Mouse (Mus musculus) adrenal gland, postnatal 36 days (tissue): Measurements from ENCODE around the gene Bcat1. TPM values are rescaled to one million over a fixed set of nuclear protein-coding genes. Genes with fewer than 3 reads are reported as not detected.
A peak's percentile ranks its signal among the peaks of the same experiment; 100 is the strongest.

ENCODE experiments used
- DNase-seq, 2 experiments: peaks; one replicate each; pipeline ENCODE4 v3.0.0; 2021; ENCODE audit warnings: mixed read lengths in 1 of 2
- long read RNA-seq, 2 experiments: library from polyadenylated mRNA; stranded (forward); transcript quantifications; one replicate each; pipeline ENCODE4 v2.0.0; 2021; ENCODE audit warnings: borderline sequencing depth in 2 of 2
- total RNA-seq, 2 experiments: library from RNA; stranded (reverse); gene quantifications; 2 replicates each; pipeline ENCODE4 v1.2.3; 2021

Gene Bcat1
- 10 to 100 TPM; 14.2 to 23.4 TPM for total RNA-seq
- long read RNA-seq, experiment 1, full-length matches to known transcripts, result 6 of 22 reads
- long read RNA-seq, experiment 1, partial matches to known transcripts, result 11 of 22 reads
- long read RNA-seq, experiment 1, other reads (novel, unspliced or antisense), result 5 of 22 reads
- long read RNA-seq, experiment 2, full-length matches to known transcripts, result 1 of 6 reads
- long read RNA-seq, experiment 2, partial matches to known transcripts, result 3 of 6 reads
- long read RNA-seq, experiment 2, other reads (novel, unspliced or antisense), result 2 of 6 reads

DNA sequence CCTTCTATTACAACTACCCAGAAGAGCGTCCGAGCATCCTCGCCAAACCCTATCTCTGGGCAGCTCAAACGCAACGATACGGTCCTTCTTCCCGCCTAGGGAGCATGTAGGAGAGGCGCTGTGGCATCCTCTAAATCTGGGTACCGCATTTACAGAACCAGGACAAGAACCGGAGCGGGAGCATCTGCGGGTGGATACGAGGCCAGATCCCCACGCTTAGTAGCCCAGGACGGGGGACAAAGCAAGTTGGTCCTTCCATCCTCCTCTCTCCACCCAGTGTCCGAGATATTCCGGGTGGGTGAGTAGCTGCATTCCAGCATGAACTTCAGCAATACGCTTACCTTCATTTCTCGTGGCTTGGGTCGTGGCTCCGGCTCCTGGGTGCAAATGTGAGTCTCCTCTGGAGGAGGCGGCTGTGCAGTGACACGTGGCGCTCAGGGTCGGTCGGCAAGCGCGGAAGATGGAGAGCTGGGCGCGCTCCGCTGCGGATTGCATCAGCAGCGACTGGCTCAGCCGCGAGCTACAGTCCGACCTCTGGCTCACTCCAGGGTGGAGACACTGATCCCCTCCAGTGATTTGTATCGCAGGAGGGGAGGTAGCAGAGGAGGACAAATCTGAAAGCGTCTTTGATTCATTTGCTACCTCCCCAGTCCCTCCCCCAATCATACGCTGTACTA is at the start of gene Bcat1:
Gene Bcat1, minus strand, starts transcription at position 637 of the 677 bp plus-strand sequence.
- peak; percentile 34 to 35 for DNase-seq

DNA sequence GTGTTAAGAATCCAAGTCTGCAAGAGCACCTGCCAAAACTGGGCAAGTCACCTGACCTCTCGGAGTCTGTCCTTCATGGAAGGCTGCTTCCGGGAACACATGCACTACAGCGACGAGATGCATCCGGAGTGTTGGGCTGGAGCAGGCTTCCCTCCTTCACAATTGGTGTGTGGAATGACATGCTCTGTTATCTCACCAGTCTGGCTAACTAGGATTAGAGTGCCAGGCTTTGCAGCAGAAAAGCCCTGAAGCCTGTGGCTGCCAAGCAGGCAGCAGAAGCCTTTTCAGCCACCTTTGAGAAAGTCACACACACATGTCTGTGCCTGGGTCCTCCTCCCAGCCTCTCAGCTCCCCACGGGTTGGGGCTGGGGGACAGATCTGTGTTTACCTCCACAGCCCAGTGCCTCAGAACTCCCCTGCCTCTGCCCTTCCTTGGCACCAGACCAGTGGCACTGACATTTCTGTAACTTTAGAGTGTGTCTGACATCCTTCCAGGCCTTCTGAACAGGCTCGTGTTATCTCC is 49.7 kb upstream of the Bcat1 start:
- peak; percentile 16 to 39 for DNase-seq

DNA sequence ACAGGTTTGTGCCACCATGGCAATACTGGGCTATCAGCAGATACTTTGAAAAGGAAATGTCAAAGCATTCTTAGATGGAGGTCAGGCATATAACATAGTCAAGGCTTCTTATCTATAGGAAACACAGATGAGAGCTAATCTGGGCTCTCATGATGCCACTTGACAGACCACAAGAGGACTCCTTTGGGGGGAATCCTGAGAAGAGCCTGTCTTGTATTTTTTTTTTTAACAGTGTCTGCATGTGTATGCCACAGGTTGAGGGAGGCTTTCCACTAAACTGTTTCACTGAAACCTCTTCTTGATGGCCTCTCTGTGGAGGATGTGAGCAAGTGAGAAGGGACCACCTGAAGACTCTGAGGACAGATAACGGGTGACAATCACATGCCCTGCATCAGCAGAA is 48.6 kb upstream of the Bcat1 start:
- DNase-seq, result no peak

DNA sequence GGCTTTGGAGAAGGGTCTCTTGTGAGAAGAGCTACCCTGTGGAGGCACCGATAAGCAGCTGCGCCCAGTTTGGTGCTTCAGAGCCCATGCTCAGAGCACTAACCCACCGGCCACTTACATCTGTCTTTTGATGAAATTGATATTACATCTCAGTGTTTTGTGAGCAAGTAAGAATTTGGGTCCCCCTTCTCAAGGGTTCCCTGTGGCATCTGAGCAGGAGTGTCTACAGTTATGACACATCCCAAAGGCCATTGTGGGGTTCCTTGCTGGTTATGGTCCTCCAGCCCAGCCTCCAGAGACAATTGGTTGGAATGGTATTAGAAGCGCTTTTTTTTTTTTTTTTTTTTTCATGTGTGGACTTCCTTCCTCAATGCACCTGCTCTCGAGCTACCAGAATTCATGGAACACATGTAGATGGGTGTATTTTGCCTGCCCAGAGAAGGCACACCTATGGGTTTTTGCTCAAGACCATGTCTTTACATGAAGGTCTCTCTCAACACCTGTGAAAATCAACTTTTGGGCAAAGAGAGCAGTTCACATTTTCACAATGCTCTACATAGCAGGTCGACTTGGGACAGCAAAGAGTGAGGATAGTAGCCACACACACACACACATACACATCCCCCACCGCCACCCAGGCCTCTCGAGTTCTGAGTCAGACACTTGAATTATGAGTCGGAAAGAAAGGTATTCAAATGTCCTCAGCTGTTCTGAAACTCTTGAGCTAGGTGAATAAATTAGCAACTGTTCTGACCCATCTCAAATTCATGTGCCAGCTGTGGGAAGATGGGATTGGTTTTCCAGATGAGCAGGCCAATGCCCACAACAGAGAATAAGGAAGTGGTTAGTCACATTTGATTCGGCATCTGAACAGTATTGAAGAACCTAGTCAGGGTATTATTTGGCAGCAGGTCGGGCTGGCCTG is 47.4 kb upstream of the Bcat1 start:
- DNase-seq, result no peak

DNA sequence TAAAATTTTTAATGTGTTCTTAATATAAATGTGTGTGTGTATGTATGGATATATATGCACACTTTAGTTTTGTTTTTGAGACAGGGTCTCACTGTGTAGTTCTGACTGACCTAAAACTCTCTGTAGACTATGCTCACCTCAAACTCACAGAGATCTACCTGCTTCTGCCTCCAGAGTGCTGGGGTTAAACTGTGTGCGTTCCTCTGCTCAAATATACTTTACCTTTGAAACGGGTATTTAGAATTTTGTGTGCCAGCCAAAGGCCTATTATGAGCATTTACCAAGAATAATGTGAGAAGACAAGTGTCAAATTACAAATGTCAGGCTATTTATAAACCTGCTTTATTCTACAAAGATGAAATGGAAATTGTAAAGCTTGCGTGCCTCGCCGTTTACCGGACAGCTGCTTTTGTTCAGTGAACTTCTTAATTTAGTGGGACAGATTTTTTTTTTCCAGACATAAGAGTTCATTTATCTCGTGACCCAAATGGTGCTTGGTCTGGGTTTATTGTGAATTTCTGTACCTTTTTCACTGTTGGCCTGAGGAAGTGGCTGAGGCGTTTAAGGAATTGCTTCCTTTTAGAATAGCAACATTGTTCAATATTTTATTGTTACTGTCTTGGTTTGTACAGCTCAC is 46.6 kb upstream of the Bcat1 start:
- DNase-seq, result no peak

DNA sequence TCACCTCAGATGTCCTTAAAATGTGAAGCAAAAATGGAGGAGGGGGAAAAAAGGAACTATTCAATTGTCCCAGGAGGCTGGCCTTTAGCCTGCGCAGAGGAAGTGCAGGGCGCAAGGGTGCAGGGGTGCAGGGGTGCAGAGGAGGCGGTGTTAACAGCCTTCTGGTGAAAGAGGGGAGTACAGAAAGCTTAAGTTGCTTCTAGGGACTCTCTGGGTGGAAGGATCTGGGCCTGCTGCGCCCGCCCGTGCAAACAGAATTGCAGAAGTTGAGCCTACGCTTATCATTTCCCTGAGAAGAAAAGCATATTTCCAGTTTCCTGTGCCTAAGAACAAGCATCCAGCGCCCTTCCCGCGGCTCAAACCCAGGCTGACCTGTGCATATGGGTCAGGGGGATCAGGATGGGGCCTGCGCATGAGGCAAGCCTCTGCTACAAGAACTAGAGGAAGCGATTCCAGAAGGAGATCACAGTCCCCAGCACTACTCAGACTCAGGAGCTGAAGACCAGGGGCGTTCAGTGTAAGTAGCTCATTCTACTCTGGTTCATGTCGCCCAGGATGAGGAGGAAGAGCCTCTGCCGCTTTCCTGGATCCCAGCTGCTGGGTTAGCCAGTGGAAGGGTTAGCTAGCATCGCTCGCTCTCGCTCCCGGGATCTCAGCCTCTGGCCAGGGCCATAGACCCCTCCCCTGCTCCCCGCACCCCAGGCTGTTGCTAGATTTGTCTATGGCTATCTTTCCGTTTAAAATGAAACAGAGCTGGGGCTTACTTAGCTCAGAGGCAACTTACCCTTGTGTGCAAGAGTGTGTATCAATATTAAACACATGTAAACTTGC is 45.8 kb upstream of the Bcat1 start:
- DNase-seq, result peak in 1 of 2 experiments; percentile 51

DNA sequence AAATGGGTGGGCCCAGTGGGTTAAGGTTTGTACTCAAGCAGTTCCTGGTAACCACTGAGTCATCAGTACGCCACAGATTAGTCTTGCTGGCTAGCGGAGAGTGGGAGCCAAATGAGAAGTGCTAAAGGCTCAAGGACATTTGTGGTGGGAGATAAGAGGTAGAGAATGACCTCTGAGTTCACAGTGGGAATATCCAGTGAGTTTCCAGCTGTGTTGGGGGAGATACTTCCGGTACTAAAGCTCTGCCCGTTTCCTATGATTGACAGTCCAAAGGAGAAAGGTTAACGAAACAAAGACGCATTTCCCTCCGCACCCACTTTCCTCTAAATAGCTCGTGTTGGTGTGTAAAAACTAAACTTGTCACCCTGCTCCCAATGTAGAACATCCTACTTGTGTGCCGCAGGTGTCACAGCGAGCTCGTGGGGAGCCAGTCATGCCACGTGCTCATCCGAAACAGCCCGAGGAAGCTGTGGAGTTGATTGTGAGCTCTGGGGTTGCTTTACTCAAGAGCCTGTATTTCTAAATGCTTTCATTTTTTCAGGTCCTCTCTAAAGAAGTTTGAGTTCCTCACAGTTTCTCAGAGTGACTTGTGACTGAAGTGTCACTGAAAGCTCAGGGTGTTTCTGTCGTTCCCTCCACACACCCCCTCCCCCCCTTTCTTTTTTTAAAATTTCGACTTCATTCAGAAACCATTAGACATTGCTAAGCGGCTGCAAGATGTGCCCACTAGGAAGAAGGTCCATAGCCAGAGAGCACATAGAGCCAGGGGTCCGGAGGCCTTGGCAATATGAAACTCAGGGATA is 45.0 kb upstream of the Bcat1 start:
- peak; percentile 22 to 35 for DNase-seq

DNA sequence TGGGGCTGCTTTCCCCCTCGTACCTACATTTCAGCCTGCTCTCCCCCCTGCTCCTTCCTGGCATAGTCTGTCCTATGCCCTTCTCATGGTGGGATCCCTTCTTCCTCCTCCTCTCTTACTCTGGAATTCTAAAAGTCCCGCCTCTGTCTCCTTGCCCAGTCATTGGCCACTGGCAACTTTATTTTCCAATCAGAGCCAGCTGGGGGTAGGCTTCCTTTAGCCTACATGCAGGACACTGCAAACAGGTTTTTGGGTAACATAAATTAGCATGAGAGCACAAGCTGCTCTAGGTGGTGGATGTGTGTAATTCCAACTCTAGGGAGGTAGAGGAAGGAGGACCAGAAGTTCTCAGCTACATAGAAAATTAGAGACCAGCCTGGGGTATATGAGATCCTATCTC is 44.1 kb upstream of the Bcat1 start:
- no peak for DNase-seq

DNA sequence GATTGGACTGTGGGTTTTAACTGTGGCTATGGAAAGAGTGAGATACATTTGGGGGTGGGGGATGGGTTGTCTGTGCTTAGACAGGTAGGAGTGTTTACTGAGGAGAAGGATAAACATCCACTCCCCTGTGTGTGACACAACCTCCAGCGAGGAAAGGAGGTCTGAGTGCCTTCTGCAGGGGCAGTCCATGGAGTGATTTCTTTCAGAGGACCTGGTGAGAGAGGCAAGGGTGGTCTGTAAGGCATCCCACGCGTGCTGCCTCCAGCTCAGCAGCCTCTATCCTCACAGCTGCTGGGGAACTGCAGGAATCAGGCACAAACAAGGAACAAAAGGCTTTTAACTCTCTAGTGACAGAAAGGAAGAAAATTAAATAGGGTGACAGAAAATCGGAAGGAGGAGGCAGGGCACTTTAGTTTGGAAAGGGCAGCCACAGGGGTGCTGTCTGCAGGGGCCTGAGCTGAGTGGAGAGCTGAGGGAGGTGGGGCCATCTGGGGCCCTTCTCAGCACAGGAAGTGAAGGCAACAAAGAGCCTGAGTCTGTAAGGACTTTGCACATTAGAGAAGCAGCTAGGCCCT is 40.2 kb upstream of the Bcat1 start:
- DNase-seq, result no peak

DNA sequence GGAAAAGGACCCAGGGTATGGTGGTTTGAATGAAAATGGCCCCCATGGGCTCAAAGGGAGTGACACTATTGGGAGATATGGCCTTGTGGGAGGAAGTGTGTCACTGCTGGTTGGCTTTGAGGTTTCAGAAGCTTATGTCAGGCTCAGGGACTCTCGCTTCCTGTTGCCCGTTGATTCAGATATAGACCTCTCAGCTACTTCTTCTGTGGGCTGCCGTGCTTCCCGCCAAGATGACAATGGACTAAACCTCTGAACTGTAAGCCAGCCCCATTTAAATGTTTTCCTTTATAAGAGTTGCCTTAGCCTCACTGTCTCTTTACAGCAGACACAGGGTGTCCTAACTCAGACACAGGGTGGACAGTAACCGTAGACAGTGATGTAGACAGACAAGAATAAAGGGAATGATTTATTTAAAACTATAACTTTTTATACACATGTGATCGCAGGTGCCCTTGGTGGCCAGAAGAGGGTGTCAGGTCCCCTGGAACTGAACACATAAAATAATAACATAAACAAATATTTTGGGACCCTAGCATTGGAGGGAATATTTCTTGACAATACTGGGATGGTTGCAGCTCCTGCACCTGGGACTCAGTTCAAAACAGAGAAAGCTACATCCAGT is 39.6 kb upstream of the Bcat1 start, which contains the start of gene Lrmp:
Gene Lrmp, plus strand, starts transcription at position 178 of the 622 bp plus-strand sequence.
- no peak for DNase-seq

DNA sequence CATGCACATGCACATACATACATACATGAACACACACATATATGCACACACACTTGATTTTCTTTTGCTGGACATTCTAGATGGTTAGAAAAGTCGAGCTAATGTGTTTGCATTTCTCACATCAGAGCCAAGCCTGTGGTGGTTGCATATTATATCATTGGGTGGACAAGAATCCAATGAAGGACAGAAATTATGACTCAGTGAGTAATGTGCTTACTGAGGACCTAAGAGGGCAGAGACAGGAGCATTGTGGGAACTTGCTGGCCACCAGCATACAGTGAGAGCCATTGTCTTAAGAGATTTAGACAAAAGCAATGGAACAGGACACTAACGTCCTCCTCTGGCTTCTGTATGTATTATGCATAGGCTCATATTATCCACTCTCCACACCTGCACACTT is 38.6 kb upstream of the Bcat1 start:
- DNase-seq, result no peak

DNA sequence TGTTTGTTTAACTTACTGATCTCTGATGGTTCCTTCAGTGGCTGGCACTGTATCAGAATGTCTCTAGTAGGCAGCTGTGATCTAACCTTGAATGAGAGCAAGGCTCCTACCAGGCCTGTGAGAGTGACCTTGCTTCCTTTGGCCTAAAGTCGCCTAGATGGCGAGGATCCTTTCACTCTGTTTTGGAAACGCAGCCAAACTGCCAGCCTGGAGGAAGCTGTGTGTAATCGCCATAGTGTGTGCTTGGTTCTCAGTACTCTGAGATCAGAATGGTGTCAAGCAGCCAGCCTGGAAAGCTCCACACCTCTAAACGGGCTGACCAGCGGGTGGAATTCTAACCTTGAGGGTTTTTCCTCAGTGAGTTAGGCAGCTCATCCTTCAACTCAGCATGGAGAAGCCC is 36.9 kb upstream of the Bcat1 start:
- DNase-seq, result peak; percentile 49 to 70

DNA sequence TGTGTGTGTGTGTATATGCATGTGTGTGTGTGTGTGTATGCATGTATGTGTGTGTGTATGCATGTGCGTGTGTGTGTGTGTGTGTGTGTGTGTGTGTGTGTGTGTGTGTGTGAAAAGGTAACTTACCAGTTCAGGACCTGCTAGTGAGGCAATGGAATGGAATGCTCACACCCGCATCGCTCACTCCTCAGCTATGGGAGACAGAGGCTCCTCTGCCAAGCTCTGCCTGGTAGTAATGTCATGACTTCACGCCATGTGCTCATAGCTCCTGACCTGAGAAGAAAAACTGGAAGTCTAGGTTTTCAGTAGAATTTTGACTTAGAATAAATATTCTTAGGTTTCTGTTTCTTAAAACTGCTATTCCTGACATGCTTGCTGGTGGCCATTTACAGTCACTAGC is 34.8 kb upstream of the Bcat1 start:
- no peak for DNase-seq

DNA sequence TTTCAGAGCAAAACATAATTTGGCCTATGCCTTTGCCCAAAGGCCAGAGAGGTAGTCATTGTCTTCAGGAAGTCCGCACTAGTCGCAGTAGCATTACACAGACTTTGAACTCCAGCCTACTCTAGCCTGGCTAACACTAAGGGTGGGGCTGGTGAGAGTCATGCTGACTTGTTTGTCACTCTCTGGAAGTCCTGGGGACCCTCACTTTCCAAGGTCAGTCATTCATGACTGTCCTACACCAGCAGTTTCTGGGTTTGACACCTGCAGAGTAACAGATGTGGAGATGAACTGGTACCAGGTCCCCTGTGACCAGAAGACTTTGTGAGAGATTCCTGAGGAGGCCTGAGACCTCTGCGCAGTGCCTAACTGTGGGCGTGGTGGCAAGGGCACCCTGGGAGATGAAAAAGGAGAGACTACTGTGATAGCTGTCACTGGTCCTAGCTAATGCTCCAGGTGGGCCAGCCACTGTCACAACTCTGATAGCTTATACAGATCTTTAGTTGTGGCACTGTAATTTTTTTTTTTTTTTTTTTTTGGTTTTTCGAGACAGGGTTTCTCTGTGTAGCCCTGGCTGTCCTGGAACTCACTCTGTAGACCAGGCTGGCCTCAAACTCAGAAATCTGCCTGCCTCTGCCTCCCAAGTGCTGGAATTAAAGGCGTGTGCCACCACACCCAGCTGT is 30.3 kb upstream of the Bcat1 start:
- DNase-seq, result no peak

DNA sequence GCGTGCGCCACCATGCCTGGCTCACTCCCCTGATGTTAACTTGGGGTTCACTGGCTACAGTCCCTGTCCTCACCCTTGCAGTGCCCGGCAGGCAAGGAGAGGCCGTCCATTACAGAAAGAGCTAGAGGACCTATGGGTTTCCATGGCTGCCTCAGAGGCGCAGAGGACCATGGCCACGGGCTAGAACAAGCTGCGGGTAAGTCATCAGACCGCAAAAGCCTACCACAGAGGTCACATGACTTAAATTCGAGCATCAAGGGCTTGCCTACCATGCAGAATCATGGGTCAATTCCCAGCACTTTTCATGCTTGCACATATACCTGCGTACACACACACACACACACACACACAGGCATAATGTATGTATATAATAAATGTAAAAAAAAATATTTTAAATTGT is 29.5 kb upstream of the Bcat1 start:
- no peak for DNase-seq

DNA sequence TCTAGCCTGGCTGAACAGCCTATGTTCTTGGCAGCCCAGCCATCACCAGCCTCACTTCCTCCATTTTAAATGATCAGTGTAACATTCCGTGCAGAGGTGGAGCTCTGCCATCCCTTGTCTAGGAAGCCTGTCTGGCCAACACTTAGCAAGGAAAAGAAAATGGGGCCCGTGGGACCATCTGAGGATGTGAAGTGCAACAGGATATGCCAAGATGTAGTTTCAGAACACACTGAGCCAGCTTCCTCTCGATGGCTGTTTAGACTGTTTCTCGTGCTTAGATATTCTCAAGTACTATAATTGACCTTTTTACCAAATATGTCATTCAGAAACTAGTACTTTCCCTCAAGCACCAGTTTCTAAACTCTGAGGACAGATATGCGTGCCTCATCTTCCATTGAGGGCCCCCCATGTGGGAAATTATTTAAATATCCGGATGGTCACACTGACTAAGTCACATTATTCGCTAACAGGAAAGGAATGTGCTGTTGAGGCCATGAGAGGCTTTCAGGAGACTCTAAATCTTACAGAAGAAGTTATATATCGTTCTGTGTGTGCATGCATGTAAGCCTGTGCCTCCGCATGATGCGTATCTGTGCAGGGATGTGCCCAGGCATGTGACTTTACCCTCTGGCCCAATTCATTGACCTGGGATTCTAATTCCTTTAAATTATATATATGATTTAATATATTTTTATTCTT is 28.4 kb upstream of the Bcat1 start:
- DNase-seq, result no peak

DNA sequence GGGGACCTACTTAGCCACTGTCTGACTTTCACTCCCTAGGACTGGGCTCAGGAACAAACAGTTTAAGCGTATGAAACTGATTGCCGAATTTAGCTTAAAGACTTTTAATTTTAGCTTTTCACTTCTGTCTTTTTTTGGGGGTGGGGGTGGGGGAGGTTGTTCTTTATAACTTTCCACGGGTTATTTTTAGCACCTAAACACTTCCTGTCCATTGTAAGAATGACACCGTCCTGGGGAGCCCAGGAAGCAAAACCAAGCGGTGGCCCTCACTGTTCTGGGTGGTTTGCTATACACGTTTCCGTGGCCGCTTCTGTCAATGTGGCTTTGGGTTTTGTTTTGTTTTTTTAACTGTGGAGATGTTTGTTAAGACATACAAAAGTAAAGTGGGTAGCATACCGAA is 24.9 kb upstream of the Bcat1 start:
- no peak for DNase-seq

DNA sequence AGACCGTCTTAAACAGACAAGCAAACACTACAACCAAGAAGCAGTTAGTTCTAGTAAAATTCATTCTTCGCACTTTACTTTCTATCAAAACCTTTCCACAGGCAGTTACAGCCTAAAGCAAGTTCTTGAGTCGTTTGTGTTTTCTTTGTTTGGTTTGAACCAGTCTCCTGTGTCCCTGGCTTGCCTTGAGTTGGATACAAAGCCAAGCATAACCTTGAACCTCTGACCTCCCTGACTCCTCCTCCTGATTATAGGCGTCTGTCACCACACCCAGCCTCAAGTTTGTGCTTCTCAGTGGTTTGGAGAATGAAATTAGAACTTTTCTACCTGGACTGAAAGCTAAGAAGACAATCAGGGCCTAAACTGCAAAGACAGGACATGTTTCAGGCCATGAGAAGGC is 18.4 kb upstream of the Bcat1 start:
- no peak for DNase-seq
